Mouse (Mus musculus) lung, embryonic 16.5 days (tissue): Measurements from ENCODE around the gene Ppcdc. TPM values are rescaled to one million over a fixed set of nuclear protein-coding genes. Genes with fewer than 3 reads are reported as not detected.
A peak's percentile ranks its signal among the peaks of the same experiment; 100 is the strongest.

Experiments used
- ATAC-seq: fragments of 200-750 bp; cut with Nextera tagmentation; 2 replicates; pipeline ENCODE4 v1.8.0; 2017; ENCODE audit warnings: low read depth, mild to moderate bottlenecking, moderate library complexity
- H3K27ac ChIP-seq: fragments of 300-500 bp; sonication (generic); 2 replicates; pipeline ENCODE4 v1.5.1; 2014; ENCODE audit warnings: mild to moderate bottlenecking, control low read depth, low read length
- H3K27me3 ChIP-seq: fragments of 300-500 bp; sonication (generic); 2 replicates; pipeline ENCODE4 v1.6.1; 2014; ENCODE audit warnings: low read depth, low read length, mixed read lengths; ENCODE audit not compliant: control insufficient read depth, insufficient read depth
- H3K36me3 ChIP-seq: fragments of 300-500 bp; sonication (generic); 2 replicates; pipeline ENCODE4 v1.6.1; 2014; ENCODE audit warnings: low read length; ENCODE audit not compliant: control insufficient read depth, insufficient read depth
- H3K4me1 ChIP-seq: fragments of 300-500 bp; sonication (generic); replicated peaks from 2 replicates; pipeline ENCODE4 v1.6.1; 2014; ENCODE audit warnings: low read length, mixed read lengths; ENCODE audit not compliant: control insufficient read depth, insufficient read depth
- H3K4me2 ChIP-seq: fragments of 300-500 bp; sonication (generic); 2 replicates; pipeline ENCODE4 v1.6.1; 2014; ENCODE audit warnings: low read depth, low read length, control low read depth
- H3K4me3 ChIP-seq: fragments of 300-500 bp; sonication (generic); 2 replicates; pipeline ENCODE4 v1.5.1; 2014; ENCODE audit warnings: mild to moderate bottlenecking, low read length, control low read depth
- H3K9ac ChIP-seq: fragments of 300-500 bp; sonication (generic); 2 replicates; pipeline ENCODE4 v1.6.1; 2014; ENCODE audit warnings: low read length, control low read depth
- H3K9me3 ChIP-seq: fragments of 300-500 bp; sonication (generic); 2 replicates; pipeline ENCODE4 v1.6.1; 2016; ENCODE audit warnings: low read length; ENCODE audit not compliant: control insufficient read depth
- WGBS: fragments of 180-500 bp; shearing (Covaris S2); extraction: QIAGEN DNeasy Blood & Tissue Kit; methylation state at CpG from one replicate; pipeline ENCODE4 v1.1.7; 2014; 5-methylcytosine and 5-hydroxymethylcytosine counted together
- polyA plus RNA-seq: library from polyadenylated mRNA; unstranded; fragments of >200 nt; fragmentation: Nextera tagmentation; extraction: Ambion mirVana; gene quantifications from 2 replicates; pipeline ENCODE4 v1.2.1, GENCODE M21; 2015

Gene Ppcdc
- polyA plus RNA-seq, 1 experiment from 2014 or later = 27.6 TPM

GRCm38 (mm10) chr9:57345902-57346301 lies 94.0 kb downstream of the Ppcdc start:
- WGBS = 64% methylated on average over 1 of the region's 1 CpGs

GRCm38 (mm10) chr9:57343752-57344151 lies 96.2 kb downstream of the Ppcdc start:
- Histone ChIP-seq H3K4me1 (peaks cover 4% of the 10 kb centered on the region; the same call in 1 of the 2 replicates), H3K27ac (peak overlapping the region; percentile 41; the same call in 1 of the 2 replicates), H3K4me2 (no peak overlapping the region), H3K36me3 (no peaks in the 10 kb centered on the region), H3K9me3 (no peaks in the 10 kb centered on the region), H3K27me3 (no peaks in the 10 kb centered on the region), H3K9ac (no peak overlapping the region), H3K4me3 (no peak overlapping the region)
- peak; percentile 76 for ATAC-seq
- WGBS = 58% methylated on average over 3 of the region's 3 CpGs

More at GRCm38 (mm10) chr9:57345902-57346301, 94.0 kb downstream of the Ppcdc start:
- Histone ChIP-seq H3K4me2 (no peak overlapping the region), H3K36me3 (no peaks in the 10 kb centered on the region), H3K9ac (no peak overlapping the region), H3K4me3 (no peak overlapping the region), H3K27ac (no peak overlapping the region), H3K9me3 (no peaks in the 10 kb centered on the region), H3K27me3 (no peaks in the 10 kb centered on the region), H3K4me1 (peaks cover 4% of the 10 kb centered on the region; the same call in 1 of the 2 replicates)
- ATAC-seq = no peak

GRCm38 (mm10) chr9:57342906-57343474 lies 96.9 kb downstream of the Ppcdc start:
- no peak overlapping the region for H3K4me3 ChIP-seq
- H3K36me3 ChIP-seq = no peaks in the 10 kb centered on the region
- H3K27ac ChIP-seq = peak overlapping the region; percentile 41; the same call in 1 of the 2 replicates
- ATAC-seq = peak; percentile 78
- WGBS = 49% methylated on average over 6 of the region's 6 CpGs
- peaks cover 4% of the 10 kb centered on the region; the same call in 1 of the 2 replicates for H3K4me1 ChIP-seq
- H3K9me3 ChIP-seq = no peaks in the 10 kb centered on the region
- no peak overlapping the region for H3K9ac ChIP-seq
- H3K27me3 ChIP-seq = no peaks in the 10 kb centered on the region
- no peak overlapping the region for H3K4me2 ChIP-seq

- Histone ChIP-seq H3K27ac (no peak overlapping the region), H3K4me2 (no peak overlapping the region), H3K36me3 (no peaks in the 10 kb centered on the region), H3K4me1 (peaks cover 4% of the 10 kb centered on the region; the same call in 1 of the 2 replicates), H3K9me3 (no peaks in the 10 kb centered on the region), H3K9ac (no peak overlapping the region), H3K27me3 (no peaks in the 10 kb centered on the region), H3K4me3 (no peak overlapping the region)
- WGBS = 74% methylated on average over 3 of the region's 3 CpGs
- ATAC-seq = no peak
Measured at GRCm38 (mm10) chr9:57342186-57342585, 97.7 kb downstream of the Ppcdc start.

- H3K4me2 ChIP-seq = no peak overlapping the region
- no peaks in the 10 kb centered on the region for H3K36me3 ChIP-seq
- no peak overlapping the region for H3K9ac ChIP-seq
- no peak overlapping the region for H3K27ac ChIP-seq
- no peak for ATAC-seq
- 94% methylated on average over 5 of the region's 5 CpGs for WGBS
- peaks cover 4% of the 10 kb centered on the region; the same call in 1 of the 2 replicates for H3K4me1 ChIP-seq
- H3K9me3 ChIP-seq = no peaks in the 10 kb centered on the region
- no peak overlapping the region for H3K4me3 ChIP-seq
- H3K27me3 ChIP-seq = no peaks in the 10 kb centered on the region
Measured at GRCm38 (mm10) chr9:57340361-57340760, 99.6 kb downstream of the Ppcdc start.

- Histone ChIP-seq H3K4me2 (no peak overlapping the region), H3K9me3 (no peaks in the 10 kb centered on the region), H3K36me3 (no peaks in the 10 kb centered on the region), H3K4me1 (peaks cover 4% of the 10 kb centered on the region; the same call in 1 of the 2 replicates), H3K27me3 (no peaks in the 10 kb centered on the region), H3K27ac (no peak overlapping the region), H3K4me3 (no peak overlapping the region), H3K9ac (no peak overlapping the region)
- no peak for ATAC-seq
- 70% methylated on average over 5 of the region's 5 CpGs for WGBS
Measured at GRCm38 (mm10) chr9:57339577-57340210, 100.2 kb downstream of the Ppcdc start.

- Histone ChIP-seq H3K4me2 (no peak overlapping the region), H3K9me3 (no peaks in the 10 kb centered on the region), H3K4me3 (no peak overlapping the region), H3K4me1 (peaks cover 4% of the 10 kb centered on the region; the same call in 1 of the 2 replicates), H3K9ac (no peak overlapping the region), H3K27me3 (no peaks in the 10 kb centered on the region), H3K27ac (no peak overlapping the region), H3K36me3 (no peaks in the 10 kb centered on the region)
- WGBS = 65% methylated on average over 1 of the region's 1 CpGs
- no peak for ATAC-seq
Measured at GRCm38 (mm10) chr9:57338706-57339105, 101.2 kb downstream of the Ppcdc start.

Other genes starting within 250 kb of the Ppcdc start
- gene Trcg1, start 203.6 kb downstream of the Ppcdc start, polyA plus RNA-seq = not detected in 2 replicates
- gene 1700017B05Rik, start 177.5 kb downstream of the Ppcdc start, polyA plus RNA-seq = 19.4 and 20.3 TPM in 2 replicates
- 6.2 and 7.0 TPM in 2 replicates for gene Scamp5, start 27.9 kb upstream of the Ppcdc start, polyA plus RNA-seq
- gene Rpp25, start 63.9 kb upstream of the Ppcdc start, polyA plus RNA-seq = 2.1 TPM in 2 replicates
- 448 and 496 TPM in 2 replicates for gene Cox5a, start 81.2 kb upstream of the Ppcdc start, polyA plus RNA-seq
- 18.3 and 19.0 TPM in 2 replicates for gene Fam219b, start 97.4 kb upstream of the Ppcdc start, polyA plus RNA-seq
- 38.6 and 40.9 TPM in 2 replicates for gene Mpi, start 112.6 kb upstream of the Ppcdc start, polyA plus RNA-seq
- gene Scamp2, start 120.8 kb upstream of the Ppcdc start, polyA plus RNA-seq = 66.9 and 70.3 TPM in 2 replicates
- 17.3 and 17.9 TPM in 2 replicates for gene Ulk3, start 149.3 kb upstream of the Ppcdc start, polyA plus RNA-seq
- not detected in 2 replicates for gene Cplx3, start 166.2 kb upstream of the Ppcdc start, polyA plus RNA-seq
- gene Lman1l, start 180.7 kb upstream of the Ppcdc start, polyA plus RNA-seq = not detected in 2 replicates
- 25.5 and 27.8 TPM in 2 replicates for gene Csk, start 213.5 kb upstream of the Ppcdc start, polyA plus RNA-seq
- gene Cyp1a2, start 243.6 kb upstream of the Ppcdc start, polyA plus RNA-seq = not detected in 2 replicates
- 0.13 TPM in 1 of 2 replicates, not detected in the other for gene Cyp1a1, start 247.8 kb upstream of the Ppcdc start, polyA plus RNA-seq